Comparison of ENCODE assay signal across 9 mouse cellular contexts in genomic region chr6:91085114-91085892, GRCm38 (mm10). TPM values are rescaled to one million over a fixed set of nuclear protein-coding genes. Genes with fewer than 3 reads are reported as not detected.
DNase-seq lines count a peak whose midpoint lies in the region; ATAC-seq lines count a peak whose summit lies in the region.
"Had no signal": no experiment of that assay in that cellular context is flagged by ENCODE, and none has a peak within 500 bp of the region (broad histone marks: within the 10 kb centered on the region; RNA-seq: fewer than 3 reads in every experiment).

No protein-coding gene starts in this region.

- H3K27me3 ChIP-seq in midbrain, embryonic 10.5 days (ENCODE audit: low read depth, poor library complexity, severe bottlenecking): no peaks in the 10 kb centered on the region
- no peaks in the 10 kb centered on the region for H3K27me3 ChIP-seq in midbrain, embryonic 16.5 days (ENCODE audit: control insufficient read depth, insufficient read depth, low read depth, low read length)
- H3K27me3 ChIP-seq in liver, embryonic 12.5 days (replicated peaks): no peaks in the 10 kb centered on the region

- H3K9ac ChIP-seq in midbrain, embryonic 16.5 days (ENCODE audit: low read depth, low read length): no peak overlapping the region
- no peak overlapping the region for H3K9ac ChIP-seq in liver, embryonic 12.5 days

- no peak overlapping the region for H3K27ac ChIP-seq in midbrain, embryonic 10.5 days (replicated peaks)
- no peak overlapping the region for H3K27ac ChIP-seq in midbrain, embryonic 16.5 days (ENCODE audit: low read length)
- no peak overlapping the region for H3K27ac ChIP-seq in liver, embryonic 12.5 days

- 78% methylated on average over 5 of the region's 5 CpGs for WGBS in midbrain, embryonic 10.5 days
- WGBS in midbrain, embryonic 16.5 days: 84% methylated on average over 5 of the region's 5 CpGs
- WGBS in liver, embryonic 12.5 days (ENCODE audit: insufficient replicate concordance): 62% methylated on average over 5 of the region's 5 CpGs

- no peak for ATAC-seq in midbrain, embryonic 16.5 days
- peak; percentile 60; the same call in 1 of the 2 replicates for ATAC-seq in liver, embryonic 12.5 days

- no peak overlapping the region for H3K4me3 ChIP-seq in midbrain, embryonic 10.5 days
- no peak overlapping the region for H3K4me3 ChIP-seq in midbrain, embryonic 16.5 days (ENCODE audit: low read depth, low read length)
- H3K4me3 ChIP-seq in liver, embryonic 12.5 days: no peak overlapping the region

- DNase-seq in adrenal gland, postnatal 14 days: peak; percentile 26
- no peak for DNase-seq in adrenal gland, adult 2 months
- peak; percentile 24 for DNase-seq in midbrain, embryonic 10.5 days (ENCODE audit: low spot score)
- DNase-seq in thymus, postnatal 0 days (ENCODE audit: low spot score): peak; percentile 44
- DNase-seq in cerebellum, adult 9-10 months: no peak
- no peak for DNase-seq in urinary bladder, postnatal 10 days (ENCODE audit: low spot score)

- H3K4me2 ChIP-seq in midbrain, embryonic 16.5 days (ENCODE audit: low read length): no peak overlapping the region
- no peak overlapping the region for H3K4me2 ChIP-seq in liver, embryonic 12.5 days

- no peaks in the 10 kb centered on the region for H3K9me3 ChIP-seq in midbrain, embryonic 10.5 days (replicated peaks)
- no peaks in the 10 kb centered on the region for H3K9me3 ChIP-seq in midbrain, embryonic 16.5 days (replicated peaks; ENCODE audit: control insufficient read depth, low read length, poor library complexity, severe bottlenecking)
- H3K9me3 ChIP-seq in liver, embryonic 12.5 days (replicated peaks): no peaks in the 10 kb centered on the region

- H3K4me1 ChIP-seq in midbrain, embryonic 10.5 days: no peaks in the 10 kb centered on the region
- H3K4me1 ChIP-seq in midbrain, embryonic 16.5 days (ENCODE audit: control insufficient read depth, insufficient read depth, low read length): no peaks in the 10 kb centered on the region
- H3K4me1 ChIP-seq in liver, embryonic 12.5 days: peaks cover 5% of the 10 kb centered on the region

- peaks cover 69% of the 10 kb centered on the region for H3K36me3 ChIP-seq in midbrain, embryonic 10.5 days
- H3K36me3 ChIP-seq in midbrain, embryonic 16.5 days (ENCODE audit: control insufficient read depth, insufficient read depth, low read length): peaks cover 24% of the 10 kb centered on the region
- H3K36me3 ChIP-seq in liver, embryonic 12.5 days: peaks cover 86% of the 10 kb centered on the region

RNA-seq across cellular contexts. Expression of gene Nup210, which starts 31.3 kb away (rescaled TPM):
- 9.4 and 16.7 TPM in 2 replicates for total RNA-seq in adrenal gland, postnatal 14 days (2021)
- 1 to 10 TPM; 4.1 to 4.5 TPM for total RNA-seq in adrenal gland, adult 2 months (2021)
- polyA plus RNA-seq in adrenal gland, adult 2 months (2012; rRNA removed): 6.3 and 6.7 TPM in 2 replicates
- 26.2 and 29.7 TPM in 2 replicates for polyA plus RNA-seq in midbrain, embryonic 10.5 days (2016; fragmentation: Nextera tagmentation; extraction: Ambion mirVana)
- polyA plus RNA-seq in midbrain, embryonic 16.5 days (2015; fragmentation: Nextera tagmentation; extraction: Ambion mirVana): 20.5 and 20.7 TPM in 2 replicates
- polyA plus RNA-seq in liver, embryonic 12.5 days (2016; fragmentation: Nextera tagmentation; extraction: Ambion mirVana): 54.0 and 55.6 TPM in 2 replicates
- polyA plus RNA-seq in thymus, postnatal 0 days (2015; fragmentation: Nextera tagmentation; extraction: Ambion mirVana): 36.0 and 37.9 TPM in 2 replicates
- polyA plus RNA-seq: C2C12 had no signal

Comparison
In these comparisons a context has a peak if more than half of its experiments do, and no peak if none do; other contexts are left out.
1. DNase-seq: peak in adrenal gland, postnatal 14 days (single experiment), midbrain, embryonic 10.5 days (single experiment) and thymus, postnatal 0 days (single experiment); none in adrenal gland, adult 2 months (single experiment), cerebellum, adult 9-10 months (single experiment) and urinary bladder, postnatal 10 days (single experiment).